Mouse (Mus musculus): ENCODE data around the gene Calb2.

- TF ChIP-seq CTCF (IDR thresholded peaks at IDR 0.05; ENCODE audit: borderline replicate concordance, extremely low read depth, insufficient read depth, insufficient read length) (no peak), POLR2A (IDR thresholded peaks at IDR 0.05; ENCODE audit: borderline replicate concordance, extremely low read depth, insufficient read depth, insufficient read length, poor library complexity, severe bottlenecking) (no peak)
Measured at GRCm38 (mm10) chr8:110140770-110141169, 27.2 kb downstream of the Calb2 start.

Data from brain, embryonic 14.5 days (tissue).